Mouse (Mus musculus): ENCODE data around the gene Msl3l2. TPM values are rescaled to one million over a fixed set of nuclear protein-coding genes. Genes with fewer than 3 reads are reported as not detected.

The Msl3l2 gene
- total RNA-seq, 2 experiments from 2014 or later: 1.9 TPM

Other genes with a start within 250 kb of the Msl3l2 start
- 1.2 and 1.4 TPM in 2 replicates for gene Tbc1d32, start 121.8 kb downstream of the Msl3l2 start, total RNA-seq (2015)
- 3.3 and 3.4 TPM in 2 replicates for gene Tbc1d32, start 121.8 kb downstream of the Msl3l2 start, total RNA-seq (2017)